Mouse (Mus musculus) liver, adult (tissue): ENCODE results near the gene Ppp1r37.

ENCODE experiments used
- GATA4 ChIP-seq: IDR thresholded peaks from 2 replicates; pipeline ENCODE4 v1.6.1; 2014; ENCODE audit warnings: mild to moderate bottlenecking, low read length; ENCODE audit not compliant: insufficient replicate concordance

Gene Ppp1r37

GRCm38 (mm10) chr7:19575559-19575958, 12.7 kb upstream of the Ppp1r37 start:
- no peak for TF ChIP-seq GATA4

DNA sequence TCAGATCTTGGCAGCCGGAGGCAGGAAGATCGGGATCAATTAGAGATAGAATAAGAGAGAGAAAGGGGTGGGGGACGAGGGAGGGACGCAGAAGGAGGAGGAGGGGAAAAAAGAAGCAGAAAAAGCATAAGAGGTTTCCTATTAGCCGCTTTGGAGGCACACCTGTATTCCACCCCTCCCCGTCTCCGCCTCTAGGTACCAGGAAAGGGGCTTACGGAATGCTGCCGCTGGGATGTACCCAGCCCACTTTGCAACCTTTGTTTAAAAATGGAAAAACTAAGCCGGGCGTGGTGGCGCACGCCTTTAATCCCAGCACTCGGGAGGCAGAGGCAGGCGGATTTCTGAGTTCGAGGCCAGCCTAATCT, 10.9 kb upstream of the Ppp1r37 start:
- no peak for TF ChIP-seq GATA4

GRCm38 (mm10) chr7:19572926-19573775, 10.3 kb upstream of the Ppp1r37 start:
- TF ChIP-seq GATA4 = no peak; the same call in 1 of the 2 replicates

GRCm38 (mm10) chr7:19569647-19570046, 6.8 kb upstream of the Ppp1r37 start:
- TF ChIP-seq GATA4 = no peak

- no peak for TF ChIP-seq GATA4
Observed at GRCm38 (mm10) chr7:19567426-19567825, 4.5 kb upstream of the Ppp1r37 start.

GRCm38 (mm10) chr7:19565803-19566202, 2.9 kb upstream of the Ppp1r37 start:
- no peak for TF ChIP-seq GATA4

DNA sequence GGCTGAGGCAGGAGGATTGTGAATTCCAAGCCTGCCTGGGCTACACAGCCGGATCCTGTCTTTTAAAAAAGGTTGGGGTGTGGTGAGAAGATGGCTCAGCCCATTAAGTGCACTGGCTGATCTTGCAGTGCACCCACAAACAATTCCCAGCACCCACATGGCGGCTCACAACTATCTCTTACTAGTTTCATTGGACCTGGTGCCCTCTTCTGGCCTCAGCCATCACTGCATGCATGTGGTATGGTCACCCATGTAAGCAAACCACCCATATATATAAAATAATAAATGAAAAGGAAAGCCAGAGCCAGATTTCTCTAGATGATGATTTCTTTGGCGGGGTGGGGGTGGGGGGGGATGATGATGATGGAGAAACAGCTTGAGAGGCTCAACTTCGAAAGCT, 1.6 kb upstream of the Ppp1r37 start:
- TF ChIP-seq GATA4 = no peak

DNA sequence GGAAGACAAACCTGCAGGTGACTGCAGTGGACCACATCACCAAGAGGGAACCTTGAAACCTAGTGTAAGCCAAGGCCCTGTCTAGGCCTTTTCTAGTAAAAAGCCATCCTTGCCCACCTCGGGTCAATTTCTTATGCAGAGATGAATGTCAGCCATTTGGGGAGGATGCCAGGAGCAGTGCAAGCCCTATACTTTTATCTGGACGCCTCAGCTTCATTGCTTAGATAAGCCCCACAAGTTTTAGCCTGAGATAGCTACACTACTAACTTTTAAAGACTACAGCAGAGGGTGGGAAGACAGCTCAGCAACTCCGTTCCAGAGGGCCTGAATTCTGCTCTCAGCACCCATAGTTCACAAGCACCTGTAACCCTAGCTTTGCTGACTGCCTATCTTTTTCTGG, 1.0 kb upstream of the Ppp1r37 start:
- TF ChIP-seq GATA4 = no peak

DNA sequence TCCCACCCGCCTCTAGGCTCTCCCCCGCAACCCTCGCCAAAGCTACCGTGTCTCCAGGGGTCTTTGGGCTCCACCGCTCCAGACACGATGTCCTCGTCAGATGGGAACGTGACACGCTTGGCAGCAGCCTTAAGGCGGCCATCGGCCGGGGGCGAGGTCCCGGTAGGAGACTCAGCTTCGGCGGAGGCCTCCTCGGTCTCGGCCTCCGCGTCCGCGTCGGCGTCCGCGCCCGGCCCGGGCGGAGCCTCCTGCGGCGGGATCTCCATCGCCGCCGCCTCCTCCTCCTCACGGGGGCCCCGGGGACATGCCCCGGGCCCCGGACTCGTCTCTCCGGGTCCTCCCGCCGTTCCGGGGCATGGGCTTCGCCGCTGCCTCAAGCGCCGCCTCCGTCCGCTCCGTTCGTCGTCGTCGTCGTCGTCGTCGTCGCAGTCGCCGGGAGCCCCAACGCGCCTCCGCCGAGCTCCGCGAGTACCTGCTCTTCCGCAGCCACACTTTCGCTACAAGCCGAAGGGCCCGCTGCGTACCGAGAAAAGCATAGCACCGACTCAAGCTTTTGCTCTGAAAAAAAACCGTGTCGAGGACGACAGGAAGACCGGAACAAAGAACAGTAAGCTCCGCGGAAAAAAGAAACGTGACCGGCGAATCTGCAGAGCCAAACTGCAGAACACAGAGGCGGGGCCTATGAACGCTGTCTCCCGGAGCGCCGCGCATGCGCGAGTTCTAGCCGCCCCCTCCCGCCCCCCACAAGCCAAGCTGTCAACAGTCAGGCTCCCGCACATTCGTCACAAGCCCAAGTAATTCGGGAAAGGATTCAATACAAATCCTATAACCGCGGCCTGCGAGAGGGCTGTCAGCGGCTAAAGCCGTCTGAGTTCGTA, 872 bp downstream of the Ppp1r37 start:
- no peak for TF ChIP-seq GATA4

DNA sequence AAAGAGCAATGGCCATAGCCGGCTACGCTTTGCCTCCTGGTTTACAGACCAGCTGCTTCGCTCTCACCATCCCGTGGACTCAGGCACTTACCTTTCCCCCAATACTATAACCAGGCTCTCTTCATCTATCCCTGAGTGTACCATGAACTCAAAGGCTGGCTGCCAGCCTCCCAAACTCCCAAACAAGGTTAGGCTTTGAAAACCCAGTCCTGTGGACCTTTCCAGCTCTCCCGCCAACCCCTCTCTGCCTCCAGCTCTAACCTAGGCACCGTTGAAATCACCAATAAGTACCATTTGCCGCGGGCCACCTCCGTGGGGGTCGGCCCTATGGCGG, 1.5 kb downstream of the Ppp1r37 start:
- TF ChIP-seq GATA4 = no peak

DNA sequence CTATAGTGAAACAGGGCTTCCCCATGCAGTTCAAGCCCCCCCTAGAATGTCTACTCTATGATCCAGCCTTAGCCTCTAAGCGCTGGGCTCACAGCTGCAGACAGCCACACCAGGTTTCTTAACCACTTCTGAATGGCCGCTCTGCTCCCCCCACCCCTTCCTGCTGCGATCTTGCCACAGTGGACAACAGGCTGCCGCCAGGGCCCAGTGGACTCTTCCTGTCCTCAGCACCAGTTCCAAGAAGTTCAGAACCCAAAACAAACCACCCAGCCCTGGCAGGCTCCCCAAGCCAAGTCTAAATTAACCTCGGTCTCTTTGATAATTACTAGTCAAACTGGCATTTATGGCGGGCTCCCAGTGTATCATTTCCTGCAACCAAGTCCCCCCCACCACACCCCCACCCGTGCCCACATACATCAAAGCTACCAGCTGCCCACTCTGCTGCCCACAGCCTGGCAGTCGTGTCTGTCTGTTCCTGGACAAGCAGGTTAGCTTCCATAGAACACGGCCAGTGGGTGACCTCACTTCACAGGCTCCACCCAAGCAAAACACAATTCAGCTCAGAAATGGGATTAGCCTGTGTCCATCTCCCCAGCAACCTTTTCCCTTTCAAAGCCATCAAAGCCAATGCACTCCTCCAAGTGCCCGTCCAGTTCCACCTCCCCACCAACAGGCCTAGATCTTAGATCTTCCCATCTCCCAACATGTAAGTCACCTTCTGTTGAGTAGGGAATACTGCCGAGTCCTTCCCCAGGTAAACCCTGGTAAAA, 2.2 kb downstream of the Ppp1r37 start:
- TF ChIP-seq GATA4 = no peak

GRCm38 (mm10) chr7:19558965-19559364, 3.9 kb downstream of the Ppp1r37 start:
- no peak for TF ChIP-seq GATA4

- no peak for TF ChIP-seq GATA4
Observed at GRCm38 (mm10) chr7:19557982-19558900, 4.6 kb downstream of the Ppp1r37 start.

DNA sequence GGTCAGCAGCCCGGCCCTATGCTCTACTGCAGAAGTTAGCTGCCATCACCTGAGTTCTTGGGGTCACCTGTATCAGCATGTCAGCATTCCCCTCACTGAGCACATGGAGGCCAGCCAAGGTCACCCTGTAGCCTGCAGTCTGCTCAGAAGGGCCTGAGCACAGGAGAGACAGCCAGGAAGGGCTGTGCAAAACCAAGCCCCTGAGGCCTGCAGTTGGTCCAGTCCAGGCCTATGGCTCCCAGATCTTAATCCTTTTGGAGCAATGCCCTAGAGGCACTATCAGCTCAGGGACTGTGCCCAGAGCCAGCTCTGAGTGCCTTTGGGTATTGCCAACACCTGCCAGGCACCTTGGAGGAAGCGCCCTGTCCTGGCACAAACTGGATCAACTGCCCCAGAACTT, 5.8 kb downstream of the Ppp1r37 start:
- no peak for TF ChIP-seq GATA4
